Mouse (Mus musculus): ENCODE results near the gene Trim54. TPM values are rescaled to one million over a fixed set of nuclear protein-coding genes. Genes with fewer than 3 reads are reported as not detected.

Gene Trim54
- polyA plus RNA-seq, 1 experiment from 2014 or later: not detected

- H3K27me3 ChIP-seq (ENCODE audit: control insufficient read depth, insufficient read depth, low read length): peaks cover 67% of the 10 kb centered on the region
- H3K9me3 ChIP-seq (ENCODE audit: control insufficient read depth, low read length): no peaks in the 10 kb centered on the region
- 0 out of 2 replicates have a peak overlapping the region, but pooled peaks have one; percentile 39 for H3K9ac ChIP-seq
- H3K4me1 ChIP-seq (replicated peaks; ENCODE audit: control insufficient read depth, insufficient read depth, low read length): no peaks in the 10 kb centered on the region; the same call in none of the 2 replicates
- H3K27ac ChIP-seq: no peak overlapping the region
- peak overlapping the region; percentile 59 for H3K4me2 ChIP-seq (replicated peaks)
- peak overlapping the region; percentile 28 for H3K4me3 ChIP-seq (replicated peaks; ENCODE audit: low read length)
- 0 out of 2 replicates have a peak, but pooled peaks cover 11% of the 10 kb centered on the region for H3K36me3 ChIP-seq (replicated peaks; ENCODE audit: control insufficient read depth, insufficient read depth)
- WGBS: under 1% methylated on average over 13 of the region's 13 CpGs
- ATAC-seq (ENCODE audit: low FRiP score) (no peak), DNase-seq (ENCODE audit: low spot score) (no peak)
These were observed 21.1 kb downstream of the Trim54 start for GRCm38 (mm10) chr5:31137658-31138057.

GRCm38 (mm10) chr5:31138241-31138967 is 21.9 kb downstream of the Trim54 start, which contains the start of gene Ucn:
Ucn (minus strand) TSS chr5:31138829.
- Histone ChIP-seq H3K9ac (peak within 1 kb of the TSS; percentile 39), H3K4me1 (replicated peaks; ENCODE audit: control insufficient read depth, insufficient read depth, low read length) (no peaks in the 10 kb centered on the region; the same call in none of the 2 replicates), H3K27ac (no peak within 1 kb of the TSS), H3K27me3 (ENCODE audit: control insufficient read depth, insufficient read depth, low read length) (peaks cover 67% of the 10 kb centered on the region), H3K4me2 (replicated peaks) (peak within 1 kb of the TSS; percentile 59), H3K36me3 (replicated peaks; ENCODE audit: control insufficient read depth, insufficient read depth) (0 out of 2 replicates have a peak, but pooled peaks cover 13% of the 10 kb centered on the region), H3K9me3 (ENCODE audit: control insufficient read depth, low read length) (no peaks in the 10 kb centered on the region), H3K4me3 (replicated peaks; ENCODE audit: low read length) (peak within 1 kb of the TSS; percentile 28)
- 2% methylated on average over 52 of the region's 52 CpGs for WGBS
- no peak for DNase-seq (ENCODE audit: low spot score)
- ATAC-seq (ENCODE audit: low FRiP score): no peak

GRCm38 (mm10) chr5:31138968-31139425 is 22.5 kb downstream of the Trim54 start:
- H3K27me3 ChIP-seq (ENCODE audit: control insufficient read depth, insufficient read depth, low read length): peaks cover 61% of the 10 kb centered on the region
- H3K4me1 ChIP-seq (replicated peaks; ENCODE audit: control insufficient read depth, insufficient read depth, low read length): no peaks in the 10 kb centered on the region; the same call in none of the 2 replicates
- H3K4me2 ChIP-seq (replicated peaks): 0 out of 2 replicates have a peak overlapping the region, but pooled peaks have one; percentile 59
- DNase-seq (ENCODE audit: low spot score) (no peak), ATAC-seq (ENCODE audit: low FRiP score) (no peak)
- H3K4me3 ChIP-seq (replicated peaks; ENCODE audit: low read length): peak overlapping the region; percentile 28
- H3K9me3 ChIP-seq (ENCODE audit: control insufficient read depth, low read length): no peaks in the 10 kb centered on the region
- H3K9ac ChIP-seq: no peak overlapping the region
- H3K27ac ChIP-seq: no peak overlapping the region
- 20% methylated on average over 9 of the region's 9 CpGs for WGBS
- peaks cover 17% of the 10 kb centered on the region; the same call in 1 of the 2 replicates for H3K36me3 ChIP-seq (replicated peaks; ENCODE audit: control insufficient read depth, insufficient read depth)

GRCm38 (mm10) chr5:31149781-31150180 is 33.3 kb downstream of the Trim54 start:
- 92% methylated on average over 4 of the region's 4 CpGs for WGBS
- DNase-seq (ENCODE audit: low spot score): no peak
- no peak overlapping the region for H3K4me2 ChIP-seq (replicated peaks)

GRCm38 (mm10) chr5:31151746-31152145 is 35.2 kb downstream of the Trim54 start:
- no peaks in the 10 kb centered on the region for H3K9me3 ChIP-seq (ENCODE audit: control insufficient read depth, low read length)
- H3K27me3 ChIP-seq (ENCODE audit: control insufficient read depth, insufficient read depth, low read length): no peaks in the 10 kb centered on the region
- peaks cover 10% of the 10 kb centered on the region for H3K36me3 ChIP-seq (replicated peaks; ENCODE audit: control insufficient read depth, insufficient read depth)
- no peak overlapping the region for H3K9ac ChIP-seq
- H3K4me2 ChIP-seq (replicated peaks): no peak overlapping the region
- H3K4me1 ChIP-seq (replicated peaks; ENCODE audit: control insufficient read depth, insufficient read depth, low read length): peaks cover 13% of the 10 kb centered on the region
- DNase-seq (ENCODE audit: low spot score) (no peak), ATAC-seq (ENCODE audit: low FRiP score) (no peak)
- H3K4me3 ChIP-seq (replicated peaks; ENCODE audit: low read length): no peak overlapping the region
- H3K27ac ChIP-seq: no peak overlapping the region
- 86% methylated on average over 3 of the region's 3 CpGs for WGBS

More at GRCm38 (mm10) chr5:31149781-31150180, 33.3 kb downstream of the Trim54 start:
- H3K4me1 ChIP-seq (replicated peaks; ENCODE audit: control insufficient read depth, insufficient read depth, low read length): peaks cover 13% of the 10 kb centered on the region
- no peaks in the 10 kb centered on the region for H3K27me3 ChIP-seq (ENCODE audit: control insufficient read depth, insufficient read depth, low read length)
- H3K9me3 ChIP-seq (ENCODE audit: control insufficient read depth, low read length): no peaks in the 10 kb centered on the region
- no peak overlapping the region for H3K4me3 ChIP-seq (replicated peaks; ENCODE audit: low read length)
- no peak overlapping the region for H3K9ac ChIP-seq
- ATAC-seq (ENCODE audit: low FRiP score): no peak
- no peak overlapping the region for H3K27ac ChIP-seq
- H3K36me3 ChIP-seq (replicated peaks; ENCODE audit: control insufficient read depth, insufficient read depth): peaks cover 10% of the 10 kb centered on the region; the same call in 1 of the 2 replicates

- H3K27ac ChIP-seq: peak overlapping the region; percentile 71; the same call in 1 of the 2 replicates
- WGBS: 50% methylated on average over 6 of the region's 6 CpGs
- no peak for DNase-seq (ENCODE audit: low spot score)
These were observed 37.1 kb downstream of the Trim54 start for GRCm38 (mm10) chr5:31153516-31154151.

GRCm38 (mm10) chr5:31154152-31154553 is 37.6 kb downstream of the Trim54 start, which contains the start of gene Mpv17:
Mpv17 (minus strand) TSS chr5:31154251.
- Histone ChIP-seq H3K27ac (peak within 1 kb of the TSS; percentile 71), H3K4me1 (replicated peaks; ENCODE audit: control insufficient read depth, insufficient read depth, low read length) (peaks cover 13% of the 10 kb centered on the region), H3K27me3 (ENCODE audit: control insufficient read depth, insufficient read depth, low read length) (no peaks in the 10 kb centered on the region), H3K4me3 (replicated peaks; ENCODE audit: low read length) (peak within 1 kb of the TSS; percentile 64), H3K4me2 (replicated peaks) (peak within 1 kb of the TSS; percentile 81), H3K9me3 (ENCODE audit: control insufficient read depth, low read length) (no peaks in the 10 kb centered on the region), H3K9ac (peak within 1 kb of the TSS; percentile 74), H3K36me3 (replicated peaks; ENCODE audit: control insufficient read depth, insufficient read depth) (peaks cover 34% of the 10 kb centered on the region)
- ATAC-seq (ENCODE audit: low FRiP score) (peak; percentile 97), DNase-seq (ENCODE audit: low spot score) (peak; percentile 86)
- under 1% methylated on average over 19 of the region's 19 CpGs for WGBS

More at GRCm38 (mm10) chr5:31153516-31154151, 37.1 kb downstream of the Trim54 start:
- peaks cover 29% of the 10 kb centered on the region for H3K36me3 ChIP-seq (replicated peaks; ENCODE audit: control insufficient read depth, insufficient read depth)
- H3K9ac ChIP-seq: peak overlapping the region; percentile 74
- peaks cover 13% of the 10 kb centered on the region for H3K4me1 ChIP-seq (replicated peaks; ENCODE audit: control insufficient read depth, insufficient read depth, low read length)
- H3K9me3 ChIP-seq (ENCODE audit: control insufficient read depth, low read length): no peaks in the 10 kb centered on the region
- ATAC-seq (ENCODE audit: low FRiP score): peak; percentile 12; the same call in 1 of the 2 replicates
- no peaks in the 10 kb centered on the region for H3K27me3 ChIP-seq (ENCODE audit: control insufficient read depth, insufficient read depth, low read length)
- H3K4me2 ChIP-seq (replicated peaks): peak overlapping the region; percentile 81
- peak overlapping the region; percentile 64 for H3K4me3 ChIP-seq (replicated peaks; ENCODE audit: low read length)

- no peaks in the 10 kb centered on the region for H3K9me3 ChIP-seq (ENCODE audit: control insufficient read depth, low read length)
- H3K4me3 ChIP-seq (replicated peaks; ENCODE audit: low read length): no peak overlapping the region
- no peaks in the 10 kb centered on the region for H3K27me3 ChIP-seq (ENCODE audit: control insufficient read depth, insufficient read depth, low read length)
- peaks cover 100% of the 10 kb centered on the region for H3K36me3 ChIP-seq (replicated peaks; ENCODE audit: control insufficient read depth, insufficient read depth)
- no peaks in the 10 kb centered on the region for H3K4me1 ChIP-seq (replicated peaks; ENCODE audit: control insufficient read depth, insufficient read depth, low read length)
- DNase-seq (ENCODE audit: low spot score) (no peak), ATAC-seq (ENCODE audit: low FRiP score) (no peak)
- H3K9ac ChIP-seq: no peak overlapping the region
- H3K4me2 ChIP-seq (replicated peaks): no peak overlapping the region
- H3K27ac ChIP-seq: no peak overlapping the region
These were observed 46.0 kb downstream of the Trim54 start for GRCm38 (mm10) chr5:31162462-31162861.

- H3K4me1 ChIP-seq (replicated peaks; ENCODE audit: control insufficient read depth, insufficient read depth, low read length): no peaks in the 10 kb centered on the region
- H3K9ac ChIP-seq: no peak overlapping the region
- DNase-seq (ENCODE audit: low spot score) (no peak), ATAC-seq (ENCODE audit: low FRiP score) (no peak)
- 89% methylated on average over 1 of the region's 1 CpGs for WGBS
- peaks cover 100% of the 10 kb centered on the region for H3K36me3 ChIP-seq (replicated peaks; ENCODE audit: control insufficient read depth, insufficient read depth)
- H3K4me3 ChIP-seq (replicated peaks; ENCODE audit: low read length): no peak overlapping the region
- no peaks in the 10 kb centered on the region for H3K9me3 ChIP-seq (ENCODE audit: control insufficient read depth, low read length)
- H3K27ac ChIP-seq: no peak overlapping the region
- no peaks in the 10 kb centered on the region for H3K27me3 ChIP-seq (ENCODE audit: control insufficient read depth, insufficient read depth, low read length)
- no peak overlapping the region for H3K4me2 ChIP-seq (replicated peaks)
These were observed 48.4 kb downstream of the Trim54 start for GRCm38 (mm10) chr5:31164878-31165277.
